Mouse (Mus musculus) neural tube, embryonic 13.5 days (tissue): ENCODE data around the gene Mpped2. TPM values are rescaled to one million over a fixed set of nuclear protein-coding genes. Genes with fewer than 3 reads are reported as not detected.
A peak's percentile ranks its signal among the peaks of the same experiment; 100 is the strongest.

Experiments
- ATAC-seq: fragments of 200-750 bp; cut with Nextera tagmentation; 2 replicates; pipeline ENCODE4 v1.8.0; 2017; ENCODE audit warnings: low read depth, mild to moderate bottlenecking, moderate TSS enrichment, moderate library complexity
- H3K27ac ChIP-seq: fragments of 300-500 bp; sonication (generic); replicated peaks from 2 replicates; pipeline ENCODE4 v1.5.1; 2015; ENCODE audit warnings: moderate library complexity, mild to moderate bottlenecking, inconsistent platforms
- H3K27me3 ChIP-seq: fragments of 300-500 bp; sonication (generic); 2 replicates; pipeline ENCODE4 v1.6.1; 2015; ENCODE audit warnings: mild to moderate bottlenecking, inconsistent platforms
- H3K36me3 ChIP-seq: fragments of 300-500 bp; sonication (generic); 2 replicates; pipeline ENCODE4 v1.6.1; 2015; ENCODE audit warnings: mild to moderate bottlenecking, inconsistent platforms
- H3K4me1 ChIP-seq: fragments of 300-500 bp; sonication (generic); replicated peaks from 2 replicates; pipeline ENCODE4 v1.6.1; 2015; ENCODE audit warnings: inconsistent platforms
- H3K4me2 ChIP-seq: fragments of 300-500 bp; sonication (generic); 2 replicates; pipeline ENCODE4 v1.6.1; 2015; ENCODE audit warnings: inconsistent platforms, mild to moderate bottlenecking, moderate library complexity
- H3K4me3 ChIP-seq: fragments of 300-500 bp; sonication (generic); 2 replicates; pipeline ENCODE4 v1.5.1; 2015; ENCODE audit warnings: mild to moderate bottlenecking, inconsistent platforms
- H3K9ac ChIP-seq: fragments of 300-500 bp; sonication (generic); 2 replicates; pipeline ENCODE4 v1.6.1; 2015; ENCODE audit warnings: moderate library complexity, mild to moderate bottlenecking, inconsistent platforms
- H3K9me3 ChIP-seq: fragments of 300-500 bp; sonication (generic); 2 replicates; pipeline ENCODE4 v1.6.1; 2016; ENCODE audit warnings: inconsistent platforms
- WGBS: fragments of 180-500 bp; shearing (Covaris S2); methylation state at CpG from one replicate; pipeline ENCODE4 v1.1.7; 2015; 5-methylcytosine and 5-hydroxymethylcytosine counted together
- polyA plus RNA-seq: library from polyadenylated mRNA; unstranded; fragments of >200 nt; fragmentation: Nextera tagmentation; extraction: Ambion mirVana; gene quantifications from 2 replicates; pipeline ENCODE4 v1.2.1, GENCODE M21; 2015

The Mpped2 gene
- polyA plus RNA-seq, 1 experiment from 2014 or later = 199 TPM

- H3K4me3 ChIP-seq = no peak overlapping the region
- H3K27me3 ChIP-seq = no peaks in the 10 kb centered on the region
- H3K9ac ChIP-seq = no peak overlapping the region
- no peak for ATAC-seq
- H3K36me3 ChIP-seq = peaks cover 19% of the 10 kb centered on the region
- H3K9me3 ChIP-seq = no peaks in the 10 kb centered on the region
- peaks cover 41% of the 10 kb centered on the region for H3K4me1 ChIP-seq
- 70% methylated on average over 7 of the region's 7 CpGs for WGBS
- no peak overlapping the region for H3K4me2 ChIP-seq
- no peak overlapping the region for H3K27ac ChIP-seq
Measured at GRCm38 (mm10) chr2:106865148-106865786, 172.2 kb downstream of the Mpped2 start.

- H3K9ac ChIP-seq = no peak overlapping the region
- 53% methylated on average over 5 of the region's 5 CpGs for WGBS
- no peak overlapping the region for H3K27ac ChIP-seq
- no peaks in the 10 kb centered on the region for H3K9me3 ChIP-seq
- peaks cover 27% of the 10 kb centered on the region for H3K36me3 ChIP-seq
- peaks cover 32% of the 10 kb centered on the region for H3K4me1 ChIP-seq
- no peaks in the 10 kb centered on the region for H3K27me3 ChIP-seq
- H3K4me2 ChIP-seq = no peak overlapping the region
- ATAC-seq = no peak
- H3K4me3 ChIP-seq = no peak overlapping the region
Measured at GRCm38 (mm10) chr2:106866303-106866702, 173.2 kb downstream of the Mpped2 start.

GRCm38 (mm10) chr2:106870886-106871285 is 177.8 kb downstream of the Mpped2 start:
- Histone ChIP-seq H3K27ac (no peak overlapping the region), H3K4me1 (peaks cover 29% of the 10 kb centered on the region), H3K36me3 (peaks cover 22% of the 10 kb centered on the region), H3K4me3 (no peak overlapping the region), H3K9ac (no peak overlapping the region), H3K9me3 (no peaks in the 10 kb centered on the region), H3K4me2 (no peak overlapping the region), H3K27me3 (no peaks in the 10 kb centered on the region)
- WGBS = 90% methylated on average over 2 of the region's 2 CpGs
- ATAC-seq = no peak

- Histone ChIP-seq H3K4me1 (peaks cover 19% of the 10 kb centered on the region), H3K9ac (no peak overlapping the region), H3K36me3 (peaks cover 22% of the 10 kb centered on the region), H3K4me2 (no peak overlapping the region), H3K4me3 (no peak overlapping the region), H3K9me3 (no peaks in the 10 kb centered on the region), H3K27me3 (no peaks in the 10 kb centered on the region), H3K27ac (peak overlapping the region; percentile 52; the same call in 1 of the 2 replicates)
- 65% methylated on average over 9 of the region's 9 CpGs for WGBS
- no peak for ATAC-seq
Measured at GRCm38 (mm10) chr2:106873166-106873565, 180.1 kb downstream of the Mpped2 start.

- Histone ChIP-seq H3K9ac (no peak overlapping the region), H3K4me1 (peaks cover 5% of the 10 kb centered on the region; the same call in 1 of the 2 replicates), H3K27ac (no peak overlapping the region), H3K4me3 (no peak overlapping the region), H3K4me2 (no peak overlapping the region), H3K27me3 (no peaks in the 10 kb centered on the region), H3K9me3 (no peaks in the 10 kb centered on the region), H3K36me3 (peaks cover 8% of the 10 kb centered on the region)
- ATAC-seq = no peak
- WGBS = 55% methylated on average over 8 of the region's 8 CpGs
Measured at GRCm38 (mm10) chr2:106883390-106883789, 190.3 kb downstream of the Mpped2 start.

- Histone ChIP-seq H3K27me3 (no peaks in the 10 kb centered on the region), H3K4me1 (peaks cover 18% of the 10 kb centered on the region), H3K4me3 (no peak overlapping the region), H3K36me3 (no peaks in the 10 kb centered on the region), H3K27ac (no peak overlapping the region), H3K9ac (no peak overlapping the region), H3K4me2 (no peak overlapping the region), H3K9me3 (no peaks in the 10 kb centered on the region)
- 93% methylated on average over 5 of the region's 5 CpGs for WGBS
- no peak for ATAC-seq
Measured at GRCm38 (mm10) chr2:106888174-106888573, 195.1 kb downstream of the Mpped2 start.

- H3K4me2 ChIP-seq = no peak overlapping the region
- H3K4me1 ChIP-seq = peaks cover 12% of the 10 kb centered on the region
- no peaks in the 10 kb centered on the region for H3K27me3 ChIP-seq
- no peak overlapping the region for H3K4me3 ChIP-seq
- H3K9me3 ChIP-seq = no peaks in the 10 kb centered on the region
- WGBS = 5% methylated on average over 3 of the region's 3 CpGs
- H3K9ac ChIP-seq = no peak overlapping the region
- H3K36me3 ChIP-seq = no peaks in the 10 kb centered on the region
- ATAC-seq = peak; percentile 56; the same call in 1 of the 2 replicates
- H3K27ac ChIP-seq = peak overlapping the region; percentile 40
Measured at GRCm38 (mm10) chr2:106889297-106890000, 196.4 kb downstream of the Mpped2 start.

- 53% methylated on average over 3 of the region's 3 CpGs for WGBS
- ATAC-seq = no peak
Measured at GRCm38 (mm10) chr2:106893376-106893775, 200.3 kb downstream of the Mpped2 start.

GRCm38 (mm10) chr2:106895326-106896023 is 202.4 kb downstream of the Mpped2 start:
- WGBS = 8% methylated on average over 11 of the region's 11 CpGs
- Histone ChIP-seq H3K27ac (peak overlapping the region; percentile 63), H3K4me1 (peaks cover 15% of the 10 kb centered on the region), H3K9ac (no peak overlapping the region), H3K4me3 (no peak overlapping the region), H3K27me3 (no peaks in the 10 kb centered on the region), H3K36me3 (no peaks in the 10 kb centered on the region), H3K4me2 (no peak overlapping the region), H3K9me3 (no peaks in the 10 kb centered on the region)
- peak; percentile 96 for ATAC-seq

More at GRCm38 (mm10) chr2:106893376-106893775, 200.3 kb downstream of the Mpped2 start:
- no peaks in the 10 kb centered on the region for H3K36me3 ChIP-seq
- no peaks in the 10 kb centered on the region for H3K9me3 ChIP-seq
- no peak overlapping the region for H3K4me2 ChIP-seq
- H3K27me3 ChIP-seq = no peaks in the 10 kb centered on the region
- no peak overlapping the region for H3K27ac ChIP-seq
- peaks cover 27% of the 10 kb centered on the region for H3K4me1 ChIP-seq
- H3K4me3 ChIP-seq = no peak overlapping the region
- no peak overlapping the region for H3K9ac ChIP-seq

- Histone ChIP-seq H3K4me2 (no peak overlapping the region), H3K36me3 (no peaks in the 10 kb centered on the region), H3K27me3 (no peaks in the 10 kb centered on the region), H3K9ac (no peak overlapping the region), H3K9me3 (no peaks in the 10 kb centered on the region), H3K27ac (peak overlapping the region; percentile 63), H3K4me1 (peaks cover 15% of the 10 kb centered on the region), H3K4me3 (no peak overlapping the region)
- ATAC-seq = peak; percentile 73; the same call in 1 of the 2 replicates
- 20% methylated on average over 4 of the region's 4 CpGs for WGBS
Measured at GRCm38 (mm10) chr2:106896024-106896384, 202.9 kb downstream of the Mpped2 start.

GRCm38 (mm10) chr2:106911951-106912480 is 218.9 kb downstream of the Mpped2 start:
- no peaks in the 10 kb centered on the region; the same call in 1 of the 2 replicates for H3K4me1 ChIP-seq
- H3K27me3 ChIP-seq = no peaks in the 10 kb centered on the region
- ATAC-seq = no peak
- H3K36me3 ChIP-seq = no peaks in the 10 kb centered on the region
- no peak overlapping the region for H3K4me3 ChIP-seq
- 73% methylated on average over 6 of the region's 6 CpGs for WGBS
- no peak overlapping the region for H3K27ac ChIP-seq
- no peaks in the 10 kb centered on the region for H3K9me3 ChIP-seq
- no peak overlapping the region for H3K9ac ChIP-seq
- H3K4me2 ChIP-seq = no peak overlapping the region
